12 mouse cellular contexts compared by ENCODE assay signal in the genomic region with DNA sequence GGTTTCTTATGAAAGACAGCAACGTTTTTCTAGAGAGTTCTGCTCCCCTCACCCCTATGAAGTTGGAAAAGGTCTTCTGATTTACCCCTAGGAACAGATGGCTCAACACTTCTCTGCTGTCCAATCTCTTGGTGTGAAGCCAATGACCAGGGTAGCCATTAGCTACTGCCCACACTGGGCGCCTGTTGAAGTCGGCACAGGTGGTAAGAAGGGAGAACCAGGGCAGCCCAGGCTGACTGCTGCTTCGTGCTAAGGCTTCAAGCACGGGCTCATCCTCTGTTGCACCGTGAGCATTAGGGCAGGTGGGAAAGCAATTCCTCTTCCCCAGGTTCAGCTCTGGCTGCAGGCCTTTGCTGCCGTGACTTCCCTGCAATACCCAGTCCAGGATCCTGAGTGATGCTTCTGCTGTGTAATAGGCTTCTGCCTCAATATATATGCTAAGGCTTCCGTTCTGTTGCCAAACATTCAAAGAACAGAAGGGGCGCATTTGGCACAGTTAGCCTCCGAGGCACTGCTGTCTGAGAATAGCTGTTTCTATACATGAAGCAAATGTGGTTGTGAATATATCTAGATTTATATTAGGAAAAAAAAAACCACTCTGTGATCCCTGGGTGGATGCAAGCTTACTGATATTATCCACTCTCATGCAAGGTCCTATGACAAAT.
DNase-seq lines count a peak whose midpoint lies in the region.
"Had no signal": no experiment of that assay in that cellular context is flagged by ENCODE, and none has a peak within 500 bp of the region (broad histone marks: within the 10 kb centered on the region; RNA-seq: fewer than 3 reads in every experiment).

No protein-coding gene starts in this region.

- DNase-seq in frontal cortex, postnatal 14 days (ENCODE audit: low spot score in 2 of 2): peak; percentile 18 to 21
- no peak for DNase-seq in frontal cortex, postnatal 25 days (ENCODE audit: low spot score in 2 of 2)
- peak; percentile 55 to 77 for DNase-seq in right cerebral cortex, postnatal 10 days (ENCODE audit: low spot score in 2 of 2)
- DNase-seq in right cerebral cortex, postnatal 14 days: no peak
- peak; percentile 32 to 37 for DNase-seq in cerebellum, postnatal 36 days
- DNase-seq in adrenal gland, adult 2 months: no peak
- no peak for DNase-seq in adrenal gland, postnatal 4 days (ENCODE audit: low spot score in 2 of 2)
- DNase-seq: gastrocnemius, postnatal 25 days; liver; lung, adult 18-20 months; midbrain, embryonic 14.5 days; thymus, postnatal 36 days had no signal

Comparison
In these comparisons a context has a peak if more than half of its experiments do, and no peak if none do; other contexts are left out.
1. DNase-seq: peak in frontal cortex, postnatal 14 days (2 of 2), right cerebral cortex, postnatal 10 days (2 of 2) and cerebellum, postnatal 36 days (2 of 2); none in frontal cortex, postnatal 25 days (0 of 2), right cerebral cortex, postnatal 14 days (single experiment), adrenal gland, adult 2 months (single experiment) and adrenal gland, postnatal 4 days (0 of 2).